ENCODE assay signal across 25 mouse cellular contexts in the genomic region with DNA sequence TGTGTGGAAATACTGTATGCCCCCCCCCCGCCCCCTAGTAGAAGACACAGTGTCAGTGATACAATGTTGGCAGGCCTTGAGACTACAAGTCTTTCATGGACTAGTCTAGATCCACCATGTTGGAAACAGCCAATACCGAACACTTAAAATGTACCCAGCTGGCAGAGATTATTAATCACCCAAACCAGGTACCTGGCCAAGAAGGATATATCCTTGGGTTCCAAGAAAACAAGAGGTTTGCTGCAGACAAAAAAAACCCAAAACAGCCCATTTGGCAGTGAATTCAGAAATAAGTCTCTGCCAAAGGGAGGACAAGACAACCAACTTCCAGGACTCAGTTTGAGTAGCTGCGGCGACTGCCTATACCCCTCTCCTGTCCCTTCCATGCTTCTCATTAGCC. TPM values are rescaled to one million over a fixed set of nuclear protein-coding genes. Genes with fewer than 3 reads are reported as not detected.
DNase-seq lines count a peak whose midpoint lies in the region; ATAC-seq lines count a peak whose summit lies in the region.
"Had no signal": no experiment of that assay in that cellular context is flagged by ENCODE, and none has a peak within 500 bp of the region (broad histone marks: within the 10 kb centered on the region; RNA-seq: fewer than 3 reads in every experiment).

No protein-coding gene starts in this region.

- DNase-seq in heart, adult 11 months: peak; percentile 59
- no peak for DNase-seq in heart, postnatal 14 days
- peak; percentile 54 for DNase-seq in midbrain, embryonic 11.5 days (ENCODE audit: low spot score, missing footprints)
- DNase-seq: adrenal gland, adult 2 months; adrenal gland, adult 8-10 months; adrenal gland, postnatal 10 days; adrenal gland, postnatal 14 days; adrenal gland, postnatal 25 days; adrenal gland, postnatal 36 days; B cell, adult 2 months; cerebellum, adult 11 months; cerebellum, adult 11-12 months; cerebellum, adult 18-20 months had no signal

- no peaks in the 10 kb centered on the region for H3K36me3 ChIP-seq in midbrain, embryonic 11.5 days (ENCODE audit: control insufficient read depth, insufficient read depth, low read length)
- no peaks in the 10 kb centered on the region for H3K36me3 ChIP-seq in midbrain, embryonic 13.5 days
- H3K36me3 ChIP-seq: G1E had no signal

- no peak for ATAC-seq in midbrain, embryonic 11.5 days (ENCODE audit: low FRiP score)
- no peak for ATAC-seq in midbrain, embryonic 13.5 days
- ATAC-seq: activated CD4-positive, CD25-positive, alpha-beta regulatory T cell, adult 4 months; CD4-positive, CD25-positive, alpha-beta regulatory T cell, adult 4 months; Patski had no signal

- H3K9me3 ChIP-seq in midbrain, embryonic 11.5 days (ENCODE audit: control insufficient read depth, low read length): no peaks in the 10 kb centered on the region
- H3K9me3 ChIP-seq in midbrain, embryonic 13.5 days: no peaks in the 10 kb centered on the region

- no peaks in the 10 kb centered on the region for H3K27me3 ChIP-seq in midbrain, embryonic 11.5 days (ENCODE audit: control insufficient read depth, insufficient read depth, low read length)
- H3K27me3 ChIP-seq in midbrain, embryonic 13.5 days: no peaks in the 10 kb centered on the region

- no peak overlapping the region for H3K4me3 ChIP-seq in midbrain, embryonic 11.5 days (ENCODE audit: low read depth, low read length)
- no peak overlapping the region for H3K4me3 ChIP-seq in midbrain, embryonic 13.5 days (replicated peaks)

- WGBS in midbrain, embryonic 11.5 days: 90% methylated on average over 4 of the region's 4 CpGs
- WGBS in midbrain, embryonic 13.5 days: 90% methylated on average over 4 of the region's 4 CpGs

- intact Hi-C loops in heart, postnatal 14 days (cut with DNase I): no loop called here

- H3K9ac ChIP-seq in midbrain, embryonic 11.5 days (ENCODE audit: low read length): no peak overlapping the region
- no peak overlapping the region for H3K9ac ChIP-seq in midbrain, embryonic 13.5 days (replicated peaks)

- peaks cover 11% of the 10 kb centered on the region for H3K4me1 ChIP-seq in midbrain, embryonic 11.5 days (ENCODE audit: control insufficient read depth, insufficient read depth, low read length)
- H3K4me1 ChIP-seq in midbrain, embryonic 13.5 days (replicated peaks): peaks cover 17% of the 10 kb centered on the region

- H3K27ac ChIP-seq in midbrain, embryonic 11.5 days (ENCODE audit: low read depth, low read length): no peak overlapping the region
- no peak overlapping the region for H3K27ac ChIP-seq in midbrain, embryonic 13.5 days

- H3K4me2 ChIP-seq in midbrain, embryonic 11.5 days: no peak overlapping the region
- H3K4me2 ChIP-seq in midbrain, embryonic 13.5 days (replicated peaks): no peak overlapping the region

RNA-seq across cellular contexts. Expression of a gene that starts 2.9 kb away (rescaled TPM):
- 10 to 100 TPM; 54.1 to 55.5 TPM for total RNA-seq in heart, postnatal 14 days (2021)
- polyA plus RNA-seq in midbrain, embryonic 11.5 days (2014; fragmentation: Nextera tagmentation; extraction: Ambion mirVana): 60.1 and 72.8 TPM in 2 replicates
- 64.3 and 72.0 TPM in 2 replicates for polyA plus RNA-seq in midbrain, embryonic 13.5 days (2015; fragmentation: Nextera tagmentation; extraction: Ambion mirVana)

RNA-seq across cellular contexts. Expression of a gene that starts 3.5 kb away (rescaled TPM):
- total RNA-seq in heart, postnatal 14 days (2021): not detected
- 1.1 and 1.5 TPM in 2 replicates for polyA plus RNA-seq in midbrain, embryonic 11.5 days (2014; fragmentation: Nextera tagmentation; extraction: Ambion mirVana)
- 1.8 and 2.5 TPM in 2 replicates for polyA plus RNA-seq in midbrain, embryonic 13.5 days (2015; fragmentation: Nextera tagmentation; extraction: Ambion mirVana)
- total RNA-seq: adrenal gland, adult 18-20 months; adrenal gland, adult 2 months; adrenal gland, adult 8-10 months; adrenal gland, postnatal 10 days; adrenal gland, postnatal 14 days; adrenal gland, postnatal 25 days; adrenal gland, postnatal 36 days had no signal
- polyA plus RNA-seq: adrenal gland, adult 2 months; G1E had no signal

RNA-seq across cellular contexts. Expression of a gene that starts 41.0 kb away (rescaled TPM):
- under 1 TPM; 0.17 to 0.34 TPM for total RNA-seq in heart, postnatal 14 days (2021)
- polyA plus RNA-seq in midbrain, embryonic 11.5 days (2014; fragmentation: Nextera tagmentation; extraction: Ambion mirVana): not detected in 2 replicates
- not detected in 2 replicates for polyA plus RNA-seq in midbrain, embryonic 13.5 days (2015; fragmentation: Nextera tagmentation; extraction: Ambion mirVana)
- total RNA-seq: CH12.LX, ES-E14 had no signal
- polyA plus RNA-seq: activated CD4-positive, CD25-positive, alpha-beta regulatory T cell, adult 4 months; C2C12; G1E; Patski had no signal

RNA-seq across cellular contexts. Expression of a gene that starts 43.7 kb away (rescaled TPM):
- not detected for total RNA-seq in heart, postnatal 14 days (2021)
- polyA plus RNA-seq in midbrain, embryonic 11.5 days (2014; fragmentation: Nextera tagmentation; extraction: Ambion mirVana): not detected in 2 replicates
- polyA plus RNA-seq in midbrain, embryonic 13.5 days (2015; fragmentation: Nextera tagmentation; extraction: Ambion mirVana): not detected in 2 replicates
- total RNA-seq: adrenal gland, adult 18-20 months; adrenal gland, adult 2 months; adrenal gland, adult 8-10 months; adrenal gland, postnatal 10 days; adrenal gland, postnatal 14 days; adrenal gland, postnatal 25 days; adrenal gland, postnatal 36 days; adrenal gland, postnatal 4 days; CH12.LX; ES-E14; G1E; MEL had no signal
- polyA plus RNA-seq: activated CD4-positive, CD25-positive, alpha-beta regulatory T cell, adult 4 months; adrenal gland, adult 2 months; brain, embryonic 14.5 days; C2C12; CD4-positive, CD25-positive, alpha-beta regulatory T cell, adult 4 months; G1E; Patski had no signal

RNA-seq across cellular contexts. Expression of a gene that starts 45.0 kb away (rescaled TPM):
- 1 to 10 TPM; 1.7 to 2.7 TPM for total RNA-seq in heart, postnatal 14 days (2021)
- 1.9 and 5.6 TPM in 2 replicates for polyA plus RNA-seq in midbrain, embryonic 11.5 days (2014; fragmentation: Nextera tagmentation; extraction: Ambion mirVana)
- polyA plus RNA-seq in midbrain, embryonic 13.5 days (2015; fragmentation: Nextera tagmentation; extraction: Ambion mirVana): 1.1 and 2.6 TPM in 2 replicates
- total RNA-seq: MEL had no signal
- polyA plus RNA-seq: activated CD4-positive, CD25-positive, alpha-beta regulatory T cell, adult 4 months; C2C12; G1E had no signal

Comparison
In these comparisons a context has a peak if more than half of its experiments do, and no peak if none do; other contexts are left out.
1. DNase-seq: peak in heart, adult 11 months (single experiment) and midbrain, embryonic 11.5 days (single experiment); none in heart, postnatal 14 days (0 of 2).